Mouse (Mus musculus) gastrocnemius, adult 2 months (tissue): Measurements from ENCODE around the gene Rpp25l. TPM values are rescaled to one million over a fixed set of nuclear protein-coding genes. Genes with fewer than 3 reads are reported as not detected.
"Not testable (repeated sequence)": the region's sequence is repeated elsewhere in the genome, so short reads cannot be mapped to it uniquely, and the experiment has no call there.

Experiments used
- DNase-seq: peaks from one replicate; pipeline ENCODE4 v3.0.0; 2022
- H3K27ac ChIP-seq: fragments of 200-600 bp; 2 replicates; pipeline ENCODE4 v1.8.1; 2022; ENCODE audit warnings: mild to moderate bottlenecking
- H3K4me3 ChIP-seq: fragments of 200-600 bp; 2 replicates; pipeline ENCODE4 v1.8.1; 2022; ENCODE audit warnings: mild to moderate bottlenecking, moderate library complexity
- CTCF ChIP-seq: fragments of 200-600 bp; IDR thresholded peaks from 2 replicates; pipeline ENCODE4 v1.8.1; 2022; ENCODE audit warnings: antibody characterized with exemption, mild to moderate bottlenecking, moderate library complexity
- intact Hi-C: fragments of 180-260 bp; cut with DNase I; formaldehyde crosslinking; loops from one replicate; pipeline ENCODE4 v1.15.1; 2025
- total RNA-seq, 2 experiments: library from RNA; stranded (reverse); gene quantifications; 2 replicates each; pipeline ENCODE4 v1.2.3; 2021

Rpp25l gene
- total RNA-seq, 2 experiments from 2014 or later: 50.1 to 58.4 TPM

DNA sequence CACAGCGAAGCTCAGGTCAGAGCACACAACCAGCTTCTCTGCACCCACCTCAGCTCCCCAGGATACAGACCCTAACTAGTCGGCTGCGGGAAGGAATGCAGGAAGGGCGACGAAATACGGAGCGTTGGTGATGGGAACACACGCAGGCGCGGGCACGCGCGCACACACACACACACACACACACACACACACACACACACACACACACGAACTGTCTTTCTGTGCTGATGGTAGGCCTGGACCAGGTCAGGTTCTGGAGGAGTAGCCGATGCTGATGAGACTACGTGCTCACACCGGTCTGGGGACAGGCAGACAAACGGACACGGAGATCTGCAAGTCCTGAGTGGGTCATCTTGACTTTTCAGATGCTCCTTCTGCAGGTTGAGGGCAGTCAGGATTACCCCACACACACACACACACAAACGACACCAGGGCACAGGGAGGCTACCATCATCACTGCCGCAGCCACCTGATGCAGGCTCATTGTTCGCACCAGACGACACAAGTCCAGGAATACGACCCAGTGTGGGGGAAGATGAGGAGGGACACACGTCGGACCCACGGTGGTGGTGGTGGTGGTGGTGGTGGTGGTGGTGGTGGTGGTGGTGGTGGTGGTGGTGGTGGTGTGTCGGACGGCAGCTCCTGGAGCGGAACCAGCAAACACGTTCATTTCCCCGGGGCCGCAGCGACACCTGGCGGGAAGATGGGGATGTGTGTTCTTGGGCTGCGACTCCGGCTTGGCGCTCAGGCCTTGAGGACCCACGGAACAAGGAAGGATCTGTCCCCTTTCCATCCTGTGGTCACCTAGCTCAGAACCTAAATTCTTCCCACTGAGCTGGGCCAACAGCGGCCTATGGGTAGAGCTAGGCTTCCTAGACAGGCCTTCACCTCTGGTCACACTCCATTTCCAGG, 16.1 kb downstream of the Rpp25l start, which contains the start of gene Cntfr:
Gene Cntfr (minus strand): TSS at position 160 of the 912 bp plus-strand sequence.
- peak within 1 kb of the TSS; percentile 59 for H3K4me3 ChIP-seq
- H3K27ac ChIP-seq: peak within 1 kb of the TSS; percentile 70
- peak; percentile 68 for TF ChIP-seq CTCF
- peak; percentile 89 for DNase-seq
- intact Hi-C loops: not testable (repeated sequence)

DNA sequence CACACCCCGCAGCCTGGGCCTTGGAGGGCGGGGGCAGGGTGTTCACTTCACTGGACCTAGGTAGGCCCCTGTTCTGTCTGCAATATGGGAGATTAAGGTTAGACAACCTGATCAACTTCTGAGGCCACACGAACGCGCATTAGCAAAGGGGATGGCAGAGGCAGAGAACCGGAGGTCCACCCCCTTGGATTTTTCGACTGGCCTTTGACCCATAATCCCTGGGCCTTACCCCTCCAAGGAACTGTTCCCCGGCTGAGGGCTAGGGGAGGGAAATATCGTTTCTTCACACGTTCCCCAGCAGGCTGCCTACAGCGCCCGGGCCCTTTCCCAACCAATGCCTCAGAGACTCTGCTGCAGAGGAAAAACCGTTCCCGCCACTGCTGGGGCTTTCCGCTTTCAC, 16.9 kb downstream of the Rpp25l start:
- peak overlapping the region; percentile 41 for H3K4me3 ChIP-seq
- H3K27ac ChIP-seq, DNase-seq, intact Hi-C loops: not testable (repeated sequence)

DNA sequence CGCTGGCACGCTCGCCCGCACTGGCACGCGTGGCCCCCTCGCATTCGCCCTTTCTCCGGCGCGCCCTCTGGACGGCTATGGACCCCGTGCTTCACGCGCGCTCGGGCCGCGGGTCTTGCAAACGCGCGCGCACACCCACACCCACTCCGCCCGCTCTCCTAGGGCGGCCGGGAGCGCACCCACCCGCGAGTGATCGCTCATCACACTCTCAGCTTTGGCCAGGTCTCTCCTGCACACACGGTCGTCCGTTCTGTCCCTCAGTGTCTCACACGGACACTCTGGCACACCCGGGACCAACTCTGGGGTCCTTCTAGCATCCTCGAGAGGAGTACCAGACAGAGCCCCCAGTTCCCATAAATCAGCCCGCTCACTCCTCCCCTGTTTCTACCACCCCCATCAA, 17.5 kb downstream of the Rpp25l start:
- peak overlapping the region; percentile 59 for H3K4me3 ChIP-seq
- intact Hi-C loops, DNase-seq: not testable (repeated sequence)
- H3K27ac ChIP-seq: peak overlapping the region; percentile 51; the same call in 1 of the 2 replicates

DNA sequence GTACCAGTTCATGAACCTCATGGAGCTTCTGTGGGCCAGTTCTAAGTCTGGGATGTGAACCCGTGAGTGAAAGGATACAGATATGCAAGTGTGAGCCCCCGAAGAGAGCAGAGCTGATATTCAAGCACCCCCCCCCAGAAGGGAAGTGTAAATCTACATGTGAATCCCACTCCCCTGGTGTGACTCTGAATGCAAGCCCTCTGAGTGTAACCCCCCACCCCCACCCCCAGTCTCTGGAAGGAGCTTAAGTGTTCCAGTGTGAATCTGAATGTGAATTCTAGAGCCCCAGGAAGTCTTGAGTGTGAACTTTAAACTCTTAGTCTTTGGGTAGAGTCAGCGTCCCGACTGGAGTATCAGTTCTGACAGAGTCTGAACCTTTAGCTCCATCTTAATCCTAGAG, 19.8 kb downstream of the Rpp25l start:
- intact Hi-C loops, H3K27ac ChIP-seq, DNase-seq: not testable (repeated sequence)
- peak overlapping the region; percentile 13; the same call in 1 of the 2 replicates for H3K4me3 ChIP-seq

GRCm38 (mm10) chr4:41690014-41690413, 23.3 kb downstream of the Rpp25l start:
- DNase-seq, H3K27ac ChIP-seq, intact Hi-C loops: not testable (repeated sequence)

DNA sequence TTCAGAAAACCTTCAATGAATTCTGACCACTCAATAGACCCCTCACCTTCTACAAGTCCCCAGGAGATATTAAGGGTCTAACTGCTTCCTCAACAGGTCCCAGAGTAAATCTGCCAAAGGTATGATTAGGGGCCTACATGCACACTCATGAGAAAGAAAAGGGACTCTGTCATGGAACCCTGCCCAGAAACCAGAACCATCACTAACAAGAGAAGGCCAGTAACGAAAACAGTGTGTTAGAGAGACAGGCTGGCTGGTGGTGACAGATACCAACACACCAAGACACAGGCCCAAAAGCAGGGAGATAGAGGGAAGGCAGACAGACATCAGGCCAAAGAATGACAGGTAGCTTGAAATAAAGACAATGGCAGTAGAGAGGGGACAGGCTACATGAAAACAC, 24.8 kb downstream of the Rpp25l start:
- H3K27ac ChIP-seq, DNase-seq, intact Hi-C loops, H3K4me3 ChIP-seq: not testable (repeated sequence)

More at GRCm38 (mm10) chr4:41690014-41690413, 23.3 kb downstream of the Rpp25l start:
- not testable (repeated sequence) for H3K4me3 ChIP-seq

DNA sequence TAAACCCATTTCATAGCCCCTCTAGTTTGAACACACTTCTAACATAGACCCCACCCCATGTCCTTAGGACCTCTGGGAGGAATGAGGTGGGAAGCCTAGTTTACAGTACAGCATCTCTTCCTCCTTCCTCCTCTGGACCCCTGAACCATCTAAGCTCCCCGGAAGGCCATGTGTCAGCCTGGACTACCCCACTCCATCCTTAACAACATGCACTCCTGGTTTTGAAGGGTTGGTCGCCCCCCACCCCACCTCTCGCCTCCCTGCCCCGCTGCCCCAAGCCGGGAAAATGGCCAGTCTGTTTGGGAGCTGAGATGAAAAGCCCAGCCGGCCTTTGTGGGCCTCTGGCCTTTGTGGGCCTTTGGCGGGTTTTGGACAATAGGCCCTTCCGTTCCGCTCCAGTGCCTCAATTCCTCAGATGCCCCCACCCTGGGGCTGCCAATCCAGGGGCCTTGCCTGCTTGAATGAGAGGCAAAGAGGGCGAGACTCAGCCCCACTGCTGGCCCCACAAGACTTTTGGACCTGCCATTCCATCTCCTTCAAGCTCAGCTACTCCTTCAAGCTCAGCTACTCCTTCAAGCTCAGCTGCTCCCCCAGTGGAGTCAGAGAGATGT, 27.3 kb downstream of the Rpp25l start:
- intact Hi-C loops, DNase-seq, H3K4me3 ChIP-seq, H3K27ac ChIP-seq: not testable (repeated sequence)

- not testable (repeated sequence) for DNase-seq, H3K27ac ChIP-seq
Observed at GRCm38 (mm10) chr4:41684931-41685453, 28.3 kb downstream of the Rpp25l start.

DNA sequence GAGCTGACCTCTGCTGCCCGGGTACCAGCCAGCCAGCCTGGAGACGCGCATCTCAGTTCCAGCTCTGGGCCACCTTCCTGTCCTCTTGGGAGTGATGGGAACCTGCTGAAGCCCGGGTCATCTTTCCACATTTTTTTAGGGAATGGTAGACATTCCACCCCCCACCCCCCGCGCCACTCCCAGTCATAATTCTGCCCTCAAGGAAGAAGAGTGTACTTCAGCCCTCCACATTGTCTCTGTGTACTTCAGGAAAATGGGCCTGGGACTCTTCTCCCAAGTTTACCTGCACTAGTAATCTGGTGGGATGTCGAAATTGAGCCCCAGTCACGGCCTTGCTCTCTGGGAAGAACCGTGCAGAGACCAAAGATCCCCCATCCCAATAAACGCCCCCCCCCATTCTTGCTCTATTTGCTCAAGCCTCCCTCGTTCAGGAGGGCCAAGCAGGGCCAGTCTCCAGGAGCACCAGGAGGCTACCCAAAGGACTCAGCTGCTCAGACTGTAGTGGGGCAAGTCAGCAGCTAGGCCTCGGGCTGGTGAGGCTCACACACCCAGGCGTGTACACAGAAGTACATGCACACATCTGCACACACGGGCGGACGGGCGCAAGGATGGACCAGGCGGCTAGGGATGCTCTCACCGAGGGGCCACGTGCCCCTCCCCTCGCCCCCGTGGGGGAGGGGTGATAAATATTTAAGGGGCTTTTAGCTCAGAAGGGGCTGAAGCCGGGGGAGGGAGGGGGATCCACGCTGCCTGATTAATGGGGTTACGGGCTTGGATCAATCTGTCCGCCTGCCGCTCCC, 29.0 kb downstream of the Rpp25l start:
- intact Hi-C loops, H3K4me3 ChIP-seq, H3K27ac ChIP-seq, DNase-seq: not testable (repeated sequence)

More at GRCm38 (mm10) chr4:41684931-41685453, 28.3 kb downstream of the Rpp25l start:
- H3K4me3 ChIP-seq, intact Hi-C loops: not testable (repeated sequence)

- H3K4me3 ChIP-seq, H3K27ac ChIP-seq, DNase-seq, intact Hi-C loops: not testable (repeated sequence)
Observed at GRCm38 (mm10) chr4:41683303-41683702, 30.0 kb downstream of the Rpp25l start.

GRCm38 (mm10) chr4:41682789-41683188, 30.5 kb downstream of the Rpp25l start:
- DNase-seq: no peak
- no peak for TF ChIP-seq CTCF
- Histone ChIP-seq H3K27ac (no peak overlapping the region), H3K4me3 (no peak overlapping the region)
- intact Hi-C loops: no loop called here

- Histone ChIP-seq H3K4me3 (no peak overlapping the region), H3K27ac (no peak overlapping the region)
- no peak for DNase-seq
- intact Hi-C loops: no loop called here
- TF ChIP-seq CTCF: no peak
Observed at GRCm38 (mm10) chr4:41681947-41682346, 31.4 kb downstream of the Rpp25l start.
